Mouse (Mus musculus) testis, adult 2 months (tissue): ENCODE results near the gene P2ry4.

ENCODE experiments used
- CTCF ChIP-seq: fragments of 200-500 bp; IDR thresholded peaks from 2 replicates; pipeline ENCODE4 v1.5.1; 2012; ENCODE audit warnings: low read depth, mild to moderate bottlenecking, inconsistent platforms, low read length, moderate library complexity; ENCODE audit not compliant: control insufficient read depth, insufficient read depth, insufficient replicate concordance
- POLR2A ChIP-seq: fragments of 200-500 bp; IDR thresholded peaks from 2 replicates; pipeline ENCODE4 v1.6.1; 2012; ENCODE audit warnings: low read depth, mild to moderate bottlenecking, inconsistent platforms, low read length, moderate library complexity; ENCODE audit not compliant: control insufficient read depth

DNA sequence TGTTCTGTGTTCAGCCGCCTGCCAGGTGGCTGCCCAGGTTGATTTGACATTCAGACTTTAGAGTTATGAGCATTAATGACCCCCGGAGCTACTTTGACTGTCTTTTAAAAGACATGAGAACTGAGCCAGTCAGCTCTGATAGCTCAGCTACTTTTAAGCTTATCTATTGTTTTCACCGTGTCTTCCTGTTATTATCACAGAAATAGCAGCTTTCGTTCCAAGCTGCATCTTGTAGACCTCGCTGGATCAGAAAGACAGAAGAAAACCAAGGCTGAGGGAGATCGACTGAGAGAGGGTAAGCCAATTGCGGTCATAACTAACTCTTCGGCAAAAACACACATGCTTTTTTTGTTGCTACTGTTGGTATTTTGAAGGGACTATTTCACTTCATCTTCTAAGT is 43.8 kb upstream of the P2ry4 start:
- no peak for TF ChIP-seq POLR2A
- no peak for TF ChIP-seq CTCF
